Mouse (Mus musculus) heart, adult 2 months (tissue): ENCODE measurements around the gene Egln2.

ENCODE experiments used
- EP300 ChIP-seq: fragments of 200-500 bp; IDR thresholded peaks from 2 replicates; pipeline ENCODE4 v1.6.1; 2011; ENCODE audit warnings: low read depth, low read length, control low read depth; ENCODE audit not compliant: insufficient read depth
- POLR2A ChIP-seq: fragments of 200-500 bp; IDR thresholded peaks from 2 replicates; pipeline ENCODE4 v1.6.1; 2011; ENCODE audit warnings: mild to moderate bottlenecking, low read depth, low read length, control low read depth; ENCODE audit not compliant: insufficient read depth

GRCm38 (mm10) chr7:27165696-27166095 is 906 bp downstream of the Egln2 start:
- TF ChIP-seq EP300 (no peak), POLR2A (no peak; the same call in 1 of the 2 replicates)
